Mouse (Mus musculus): ENCODE measurements around the gene Camsap1. TPM values are rescaled to one million over a fixed set of nuclear protein-coding genes. Genes with fewer than 3 reads are reported as not detected.

Gene Camsap1
- polyA plus RNA-seq, 1 experiment: 4.4 TPM

GRCm38 (mm10) chr2:25892440-25892839 lies 90.6 kb downstream of the Camsap1 start:
- Histone ChIP-seq H3K36me3 (ENCODE audit: control insufficient read depth, insufficient read depth, low read length) (no peaks in the 10 kb centered on the region), H3K4me1 (ENCODE audit: control insufficient read depth, insufficient read depth, insufficient read length, low read length) (no peaks in the 10 kb centered on the region), H3K4me3 (ENCODE audit: low read depth, low read length) (no peak overlapping the region), H3K27me3 (ENCODE audit: control insufficient read depth, insufficient read depth, low read length) (no peaks in the 10 kb centered on the region), H3K27ac (ENCODE audit: insufficient read depth, low read depth, low read length) (no peak overlapping the region)
- TF ChIP-seq CTCF (IDR thresholded peaks at IDR 0.05; ENCODE audit: extremely low read depth, insufficient read length, insufficient replicate concordance, low read depth, low read length) (no peak), POLR2A (IDR thresholded peaks at IDR 0.05; ENCODE audit: low read depth, low read length) (no peak)
- 59% methylated on average over 7 of the region's 7 CpGs for WGBS

DNA sequence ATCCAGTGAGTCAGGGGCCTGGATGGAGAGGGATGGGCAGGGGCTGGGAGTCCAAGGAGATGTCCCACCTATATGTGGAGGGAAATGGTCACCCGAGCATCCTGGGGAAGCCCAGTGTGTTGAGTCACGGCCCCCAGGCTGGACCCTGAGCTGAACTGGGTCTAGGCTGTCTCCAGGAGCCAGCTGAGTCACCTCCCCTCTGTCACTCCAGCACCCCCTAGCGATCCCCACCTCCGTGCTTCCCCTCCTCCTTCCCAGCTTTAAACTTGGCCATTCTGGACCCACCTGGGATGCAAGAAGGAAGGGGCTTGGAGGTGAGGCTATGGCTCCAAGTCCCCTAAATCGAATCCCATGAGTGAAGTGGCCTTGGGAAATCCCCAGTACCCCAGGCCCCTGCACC lies 94.9 kb downstream of the Camsap1 start:
- H3K4me3 ChIP-seq (ENCODE audit: low read depth, low read length): no peak overlapping the region
- no peaks in the 10 kb centered on the region for H3K4me1 ChIP-seq (ENCODE audit: control insufficient read depth, insufficient read depth, insufficient read length, low read length)
- no peaks in the 10 kb centered on the region for H3K36me3 ChIP-seq (ENCODE audit: control insufficient read depth, insufficient read depth, low read length)
- H3K27me3 ChIP-seq (ENCODE audit: control insufficient read depth, insufficient read depth, low read length): no peaks in the 10 kb centered on the region
- 44% methylated on average over 5 of the region's 5 CpGs for WGBS
- H3K27ac ChIP-seq (ENCODE audit: insufficient read depth, low read depth, low read length): no peak overlapping the region
- no peak for TF ChIP-seq POLR2A (IDR thresholded peaks at IDR 0.05; ENCODE audit: low read depth, low read length)
- TF ChIP-seq CTCF (IDR thresholded peaks at IDR 0.05; ENCODE audit: extremely low read depth, insufficient read length, insufficient replicate concordance, low read depth, low read length): no peak

DNA sequence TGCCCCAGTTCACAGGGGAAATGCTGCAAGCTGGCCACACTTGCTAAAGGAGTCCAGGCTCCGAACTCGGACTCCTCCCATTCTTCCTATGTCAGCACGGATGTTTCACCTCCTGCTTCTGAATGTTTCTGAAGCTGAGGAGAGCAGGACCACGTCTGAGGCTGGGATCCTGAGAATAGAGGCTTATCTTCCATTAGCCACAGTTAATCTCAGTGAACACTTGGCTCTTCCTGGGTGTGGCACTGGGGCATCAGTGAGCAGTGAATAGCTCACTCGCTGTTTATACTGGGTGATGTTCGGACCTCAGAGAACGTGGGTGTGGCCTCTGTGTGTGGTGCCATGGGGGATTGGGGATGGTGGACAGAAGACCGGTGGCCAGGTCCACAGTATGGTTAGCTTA lies 95.9 kb downstream of the Camsap1 start:
- Histone ChIP-seq H3K4me1 (ENCODE audit: control insufficient read depth, insufficient read depth, insufficient read length, low read length) (no peaks in the 10 kb centered on the region), H3K36me3 (ENCODE audit: control insufficient read depth, insufficient read depth, low read length) (no peaks in the 10 kb centered on the region), H3K27ac (ENCODE audit: insufficient read depth, low read depth, low read length) (no peak overlapping the region), H3K27me3 (ENCODE audit: control insufficient read depth, insufficient read depth, low read length) (no peaks in the 10 kb centered on the region), H3K4me3 (ENCODE audit: low read depth, low read length) (no peak overlapping the region)
- 45% methylated on average over 8 of the region's 8 CpGs for WGBS
- TF ChIP-seq CTCF (IDR thresholded peaks at IDR 0.05; ENCODE audit: extremely low read depth, insufficient read length, insufficient replicate concordance, low read depth, low read length): no peak
- TF ChIP-seq POLR2A (IDR thresholded peaks at IDR 0.05; ENCODE audit: low read depth, low read length): no peak

DNA sequence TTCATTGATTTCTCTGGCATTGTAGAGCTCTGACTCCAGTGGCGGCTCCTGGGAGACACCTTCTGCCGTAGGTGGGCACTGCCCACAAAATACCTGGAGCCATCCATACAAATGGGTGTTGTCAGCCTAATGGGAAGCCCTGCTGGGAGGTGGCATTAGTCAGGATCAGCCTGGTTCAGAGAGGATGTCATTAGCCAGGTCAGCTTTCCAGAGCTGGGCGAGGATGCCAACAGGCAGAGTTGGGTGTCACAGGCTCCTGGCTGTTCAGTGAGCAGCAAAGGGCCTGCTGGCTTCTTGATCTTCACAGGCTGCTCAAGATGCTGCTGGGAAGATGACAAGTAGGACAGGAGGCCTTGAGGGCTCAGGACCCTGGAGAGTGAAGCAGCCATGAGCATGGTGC lies 98.3 kb downstream of the Camsap1 start:
- Histone ChIP-seq H3K4me1 (ENCODE audit: control insufficient read depth, insufficient read depth, insufficient read length, low read length) (no peaks in the 10 kb centered on the region), H3K36me3 (ENCODE audit: control insufficient read depth, insufficient read depth, low read length) (no peaks in the 10 kb centered on the region), H3K27me3 (ENCODE audit: control insufficient read depth, insufficient read depth, low read length) (no peaks in the 10 kb centered on the region), H3K4me3 (ENCODE audit: low read depth, low read length) (no peak overlapping the region), H3K27ac (ENCODE audit: insufficient read depth, low read depth, low read length) (no peak overlapping the region)
- 82% methylated on average over 3 of the region's 3 CpGs for WGBS
- TF ChIP-seq POLR2A (IDR thresholded peaks at IDR 0.05; ENCODE audit: low read depth, low read length): no peak
- no peak for TF ChIP-seq CTCF (IDR thresholded peaks at IDR 0.05; ENCODE audit: extremely low read depth, insufficient read length, insufficient replicate concordance, low read depth, low read length)

DNA sequence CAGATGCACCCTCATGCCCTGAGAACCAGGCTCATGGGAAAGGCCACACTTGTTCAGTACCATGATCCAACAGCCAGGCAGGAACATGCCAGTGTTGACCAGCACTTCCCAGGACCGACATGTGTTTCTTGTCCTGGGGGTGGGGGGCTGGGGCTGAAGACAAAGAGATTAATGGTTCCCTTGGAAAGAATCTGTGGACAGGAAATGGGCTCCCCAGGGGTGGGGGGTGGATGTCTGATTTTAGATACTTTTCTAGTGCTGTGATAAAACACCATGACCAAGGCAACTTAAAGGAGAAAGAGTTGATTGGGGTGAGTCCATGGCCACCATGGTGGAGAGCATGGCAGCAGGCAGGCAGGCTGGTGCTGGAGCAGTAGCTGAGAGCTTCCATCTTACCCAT lies 100.8 kb downstream of the Camsap1 start:
- H3K4me3 ChIP-seq (ENCODE audit: low read depth, low read length): no peak overlapping the region
- 0 out of 2 replicates have a peak, but pooled peaks cover 6% of the 10 kb centered on the region for H3K27me3 ChIP-seq (ENCODE audit: control insufficient read depth, insufficient read depth, low read length)
- H3K27ac ChIP-seq (ENCODE audit: insufficient read depth, low read depth, low read length): no peak overlapping the region
- TF ChIP-seq CTCF (IDR thresholded peaks at IDR 0.05; ENCODE audit: extremely low read depth, insufficient read length, insufficient replicate concordance, low read depth, low read length) (no peak), POLR2A (IDR thresholded peaks at IDR 0.05; ENCODE audit: low read depth, low read length) (no peak)
- no peaks in the 10 kb centered on the region for H3K4me1 ChIP-seq (ENCODE audit: control insufficient read depth, insufficient read depth, insufficient read length, low read length)
- 36% methylated on average over 1 of the region's 1 CpGs for WGBS
- no peaks in the 10 kb centered on the region for H3K36me3 ChIP-seq (ENCODE audit: control insufficient read depth, insufficient read depth, low read length)

- no peaks in the 10 kb centered on the region for H3K4me1 ChIP-seq (ENCODE audit: control insufficient read depth, insufficient read depth, insufficient read length, low read length)
- 62% methylated on average over 4 of the region's 4 CpGs for WGBS
- no peak overlapping the region for H3K4me3 ChIP-seq (ENCODE audit: low read depth, low read length)
- H3K36me3 ChIP-seq (ENCODE audit: control insufficient read depth, insufficient read depth, low read length): no peaks in the 10 kb centered on the region
- H3K27me3 ChIP-seq (ENCODE audit: control insufficient read depth, insufficient read depth, low read length): 0 out of 2 replicates have a peak, but pooled peaks cover 6% of the 10 kb centered on the region
- no peak overlapping the region for H3K27ac ChIP-seq (ENCODE audit: insufficient read depth, low read depth, low read length)
- TF ChIP-seq CTCF (IDR thresholded peaks at IDR 0.05; ENCODE audit: extremely low read depth, insufficient read length, insufficient replicate concordance, low read depth, low read length) (no peak), POLR2A (IDR thresholded peaks at IDR 0.05; ENCODE audit: low read depth, low read length) (no peak)
Observed at GRCm38 (mm10) chr2:25879061-25879460, 104.0 kb downstream of the Camsap1 start.

GRCm38 (mm10) chr2:25878516-25878915 lies 104.6 kb downstream of the Camsap1 start:
- no peak overlapping the region for H3K4me3 ChIP-seq (ENCODE audit: low read depth, low read length)
- no peak overlapping the region for H3K27ac ChIP-seq (ENCODE audit: insufficient read depth, low read depth, low read length)
- 0 out of 2 replicates have a peak, but pooled peaks cover 6% of the 10 kb centered on the region for H3K27me3 ChIP-seq (ENCODE audit: control insufficient read depth, insufficient read depth, low read length)
- 70% methylated on average over 2 of the region's 2 CpGs for WGBS
- H3K4me1 ChIP-seq (ENCODE audit: control insufficient read depth, insufficient read depth, insufficient read length, low read length): no peaks in the 10 kb centered on the region
- TF ChIP-seq CTCF (IDR thresholded peaks at IDR 0.05; ENCODE audit: extremely low read depth, insufficient read length, insufficient replicate concordance, low read depth, low read length) (no peak), POLR2A (IDR thresholded peaks at IDR 0.05; ENCODE audit: low read depth, low read length) (no peak)
- H3K36me3 ChIP-seq (ENCODE audit: control insufficient read depth, insufficient read depth, low read length): no peaks in the 10 kb centered on the region

Measured in small intestine, adult 2 months (tissue).